Mouse (Mus musculus) ES-Bruce4 (cell line): ENCODE data around the gene Frs2. TPM values are rescaled to one million over a fixed set of nuclear protein-coding genes. Genes with fewer than 3 reads are reported as not detected.

ENCODE experiments used
- H3K27ac ChIP-seq: 2 replicates; pipeline ENCODE4 v1.5.1; 2012; ENCODE audit warnings: low read length, inconsistent platforms; ENCODE audit not compliant: insufficient read depth
- H3K27me3 ChIP-seq: 2 replicates; pipeline ENCODE4 v1.6.1; 2012; ENCODE audit warnings: mild to moderate bottlenecking, low read length, inconsistent platforms; ENCODE audit not compliant: control insufficient read depth, poor library complexity, insufficient read depth, severe bottlenecking
- H3K36me3 ChIP-seq: 2 replicates; pipeline ENCODE4 v1.6.1; 2012; ENCODE audit warnings: inconsistent platforms, mild to moderate bottlenecking, low read length, moderate library complexity; ENCODE audit not compliant: control insufficient read depth, poor library complexity, insufficient read depth, severe bottlenecking
- H3K4me1 ChIP-seq: one replicate; pipeline ENCODE4 v1.8.1; 2011; ENCODE audit warnings: low read length; ENCODE audit not compliant: control insufficient read depth, insufficient read depth
- H3K4me3 ChIP-seq: 2 replicates; pipeline ENCODE4 v1.5.1; 2011; ENCODE audit warnings: low read depth, mild to moderate bottlenecking, low read length
- H3K9ac ChIP-seq: 2 replicates; pipeline ENCODE4 v1.6.1; 2012; ENCODE audit warnings: low read depth, mild to moderate bottlenecking, inconsistent platforms; ENCODE audit not compliant: poor library complexity, severe bottlenecking
- H3K9me3 ChIP-seq: replicated peaks from 2 replicates; pipeline ENCODE4 v1.6.1; 2012; ENCODE audit warnings: mild to moderate bottlenecking, low read length, inconsistent platforms; ENCODE audit not compliant: control insufficient read depth, poor library complexity, insufficient read depth, severe bottlenecking
- CTCF ChIP-seq: IDR thresholded peaks from one replicate; pipeline ENCODE4 v1.8.1; 2011; ENCODE audit warnings: low read depth, low read length
- EP300 ChIP-seq: IDR thresholded peaks from 2 replicates; pipeline ENCODE4 v1.6.1; 2011; ENCODE audit warnings: low read depth, low read length; ENCODE audit not compliant: insufficient read depth
- POLR2A ChIP-seq: IDR thresholded peaks from one replicate; pipeline ENCODE4 v1.8.1; 2011; ENCODE audit warnings: low read length; ENCODE audit not compliant: insufficient read depth
- polyA plus RNA-seq: library from polyadenylated mRNA; stranded (reverse); fragments of >200 nt; gene quantifications from 2 replicates; pipeline ENCODE4 v1.2.4, GENCODE M21; 2011; ENCODE audit warnings: low read depth; ENCODE audit not compliant: missing spikeins, insufficient read depth, insufficient read length

Gene Frs2
- polyA plus RNA-seq, 1 experiment, result 49.0 TPM

- Histone ChIP-seq H3K9ac (no peak overlapping the region), H3K27ac (no peak overlapping the region), H3K9me3 (no peaks in the 10 kb centered on the region), H3K4me3 (no peak overlapping the region), H3K27me3 (no peaks in the 10 kb centered on the region), H3K36me3 (no peaks in the 10 kb centered on the region), H3K4me1 (no peaks in the 10 kb centered on the region)
- TF ChIP-seq POLR2A (no peak), CTCF (no peak), EP300 (no peak)
These were observed 42.1 kb downstream of the Frs2 start for GRCm38 (mm10) chr10:117106244-117106643.

- TF ChIP-seq EP300 (no peak), CTCF (no peak), POLR2A (no peak)
- no peak overlapping the region for H3K27ac ChIP-seq
- no peaks in the 10 kb centered on the region for H3K36me3 ChIP-seq
These were observed 43.3 kb downstream of the Frs2 start for GRCm38 (mm10) chr10:117105015-117105414.

GRCm38 (mm10) chr10:117103854-117104598 lies 44.3 kb downstream of the Frs2 start:
- no peak overlapping the region for H3K4me3 ChIP-seq
- no peak for TF ChIP-seq POLR2A
- TF ChIP-seq EP300, result no peak
- TF ChIP-seq CTCF, result no peak
- H3K9ac ChIP-seq, result no peak overlapping the region
- H3K27ac ChIP-seq, result no peak overlapping the region
- H3K27me3 ChIP-seq, result no peaks in the 10 kb centered on the region
- H3K4me1 ChIP-seq, result no peaks in the 10 kb centered on the region
- H3K36me3 ChIP-seq, result no peaks in the 10 kb centered on the region
- H3K9me3 ChIP-seq, result no peaks in the 10 kb centered on the region

More at GRCm38 (mm10) chr10:117105015-117105414, 43.3 kb downstream of the Frs2 start:
- no peaks in the 10 kb centered on the region for H3K4me1 ChIP-seq
- no peak overlapping the region for H3K4me3 ChIP-seq
- no peak overlapping the region for H3K9ac ChIP-seq
- no peaks in the 10 kb centered on the region for H3K27me3 ChIP-seq
- no peaks in the 10 kb centered on the region for H3K9me3 ChIP-seq

- Histone ChIP-seq H3K27ac (no peak overlapping the region), H3K4me3 (no peak overlapping the region), H3K27me3 (no peaks in the 10 kb centered on the region), H3K36me3 (no peaks in the 10 kb centered on the region), H3K9me3 (no peaks in the 10 kb centered on the region), H3K4me1 (no peaks in the 10 kb centered on the region), H3K9ac (no peak overlapping the region)
- no peak for TF ChIP-seq POLR2A
These were observed 48.2 kb downstream of the Frs2 start for GRCm38 (mm10) chr10:117100175-117100574.

DNA sequence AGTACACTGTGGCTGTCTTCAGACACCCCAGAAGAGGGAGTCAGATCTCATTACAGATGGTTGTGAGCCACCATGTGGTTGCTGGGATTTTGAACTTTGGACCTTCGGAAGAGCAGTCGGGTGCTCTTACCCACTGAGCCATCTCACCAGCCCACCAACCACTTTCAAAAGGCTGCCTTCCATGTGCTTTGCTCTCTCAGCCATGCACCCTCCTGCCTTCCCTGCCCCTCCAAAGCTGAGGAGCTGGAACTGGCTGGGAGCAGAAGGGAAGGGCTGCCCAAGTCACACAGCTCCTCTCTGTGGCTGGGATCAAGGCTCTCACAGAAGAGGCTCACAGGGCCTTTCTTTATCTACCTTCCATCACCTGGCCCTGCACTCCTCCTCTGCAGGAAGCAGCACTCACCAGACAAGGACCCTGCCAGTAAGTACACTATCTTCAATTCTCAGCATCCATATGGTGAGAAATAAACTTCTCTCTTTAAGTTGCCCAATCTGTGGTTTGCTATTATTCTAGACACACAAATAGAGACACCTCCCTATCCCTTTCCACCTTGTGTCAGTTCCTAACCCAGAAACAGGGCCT lies 51.1 kb downstream of the Frs2 start:
- Histone ChIP-seq H3K9me3 (no peaks in the 10 kb centered on the region), H3K4me1 (no peaks in the 10 kb centered on the region), H3K9ac (no peak overlapping the region), H3K36me3 (no peaks in the 10 kb centered on the region), H3K27ac (no peak overlapping the region), H3K27me3 (no peaks in the 10 kb centered on the region), H3K4me3 (no peak overlapping the region)
- TF ChIP-seq CTCF, result no peak
- TF ChIP-seq POLR2A, result no peak
- TF ChIP-seq EP300, result no peak

- Histone ChIP-seq H3K27ac (no peak overlapping the region), H3K4me1 (no peaks in the 10 kb centered on the region), H3K9me3 (no peaks in the 10 kb centered on the region), H3K27me3 (no peaks in the 10 kb centered on the region), H3K9ac (no peak overlapping the region), H3K4me3 (no peak overlapping the region), H3K36me3 (no peaks in the 10 kb centered on the region)
- TF ChIP-seq CTCF, result no peak
- TF ChIP-seq POLR2A, result no peak
- no peak for TF ChIP-seq EP300
These were observed 52.2 kb downstream of the Frs2 start for GRCm38 (mm10) chr10:117096096-117096495.
